Mouse (Mus musculus) limb, embryonic 14.5 days (tissue): Measurements from ENCODE around the gene Parvb. TPM values are rescaled to one million over a fixed set of nuclear protein-coding genes. Genes with fewer than 3 reads are reported as not detected.

ENCODE experiments used
- ATAC-seq: fragments of 200-750 bp; cut with Nextera tagmentation; 2 replicates; pipeline ENCODE4 v1.8.0; 2017; ENCODE audit warnings: low read depth, moderate number of reproducible peaks, moderate TSS enrichment; ENCODE audit not compliant: low FRiP score
- DNase-seq: peaks from one replicate; pipeline ENCODE4 v3.0.0-alpha.2; 2015; ENCODE audit warnings: low spot score
- H3K27ac ChIP-seq: fragments of 300-500 bp; sonication (generic); replicated peaks from 2 replicates; pipeline ENCODE4 v1.5.1; 2014; ENCODE audit warnings: low read depth, mild to moderate bottlenecking, low read length, moderate library complexity, mixed read lengths
- H3K27me3 ChIP-seq: fragments of 300-500 bp; sonication (generic); 2 replicates; pipeline ENCODE4 v1.6.1; 2014; ENCODE audit warnings: low read length, mixed read lengths; ENCODE audit not compliant: control insufficient read depth, insufficient read depth
- H3K36me3 ChIP-seq: fragments of 300-500 bp; sonication (generic); 2 replicates; pipeline ENCODE4 v1.6.1; 2014; ENCODE audit warnings: mild to moderate bottlenecking, low read length, moderate library complexity, mixed read lengths; ENCODE audit not compliant: control insufficient read depth, insufficient read depth
- H3K4me1 ChIP-seq: fragments of 300-500 bp; sonication (generic); 2 replicates; pipeline ENCODE4 v1.6.1; 2014; ENCODE audit warnings: antibody characterized with exemption, low read length, mixed read lengths; ENCODE audit not compliant: control insufficient read depth, insufficient read depth
- H3K4me2 ChIP-seq: fragments of 300-500 bp; sonication (generic); replicated peaks from 2 replicates; pipeline ENCODE4 v1.6.1; 2014; ENCODE audit warnings: low read depth, mild to moderate bottlenecking, low read length, moderate library complexity; ENCODE audit not compliant: severe bottlenecking
- H3K4me3 ChIP-seq: fragments of 300-500 bp; sonication (generic); replicated peaks from 2 replicates; pipeline ENCODE4 v1.5.1; 2014; ENCODE audit warnings: low read length
- H3K9ac ChIP-seq: fragments of 300-500 bp; sonication (generic); 2 replicates; pipeline ENCODE4 v1.6.1; 2014; ENCODE audit warnings: mild to moderate bottlenecking, low read depth, low read length, moderate library complexity; ENCODE audit not compliant: severe bottlenecking
- H3K9me3 ChIP-seq: fragments of 300-500 bp; sonication (generic); 2 replicates; pipeline ENCODE4 v1.6.1; 2016; ENCODE audit warnings: low read length; ENCODE audit not compliant: control insufficient read depth
- POLR2A ChIP-seq: fragments of 200-500 bp; IDR thresholded peaks from 2 replicates; pipeline ENCODE4 v1.8.0; 2012; ENCODE audit warnings: inconsistent platforms, mild to moderate bottlenecking, moderate library complexity, borderline replicate concordance; ENCODE audit not compliant: insufficient read depth, insufficient read length; ENCODE audit errors: extremely low read depth
- WGBS: fragments of 180-500 bp; shearing (Covaris S2); extraction: QIAGEN DNeasy Blood & Tissue Kit; methylation state at CpG from one replicate; pipeline ENCODE4 v1.1.7; 2014; 5-methylcytosine and 5-hydroxymethylcytosine counted together
- polyA plus RNA-seq, 2 experiments: library from polyadenylated mRNA; depleted of rRNA in 1 of 2; stranded (reverse) in 1 of 2; unstranded in 1 of 2; fragments of >200 nt; fragmentation: Nextera tagmentation in 1 of 2; extraction: Ambion mirVana in 1 of 2; gene quantifications; 2 replicates each; pipeline versions ENCODE4 v1.2.1 to v1.2.3; 2012 to 2014

Parvb gene
- polyA plus RNA-seq, 2 experiments = 2.4 to 13.5 TPM

DNA sequence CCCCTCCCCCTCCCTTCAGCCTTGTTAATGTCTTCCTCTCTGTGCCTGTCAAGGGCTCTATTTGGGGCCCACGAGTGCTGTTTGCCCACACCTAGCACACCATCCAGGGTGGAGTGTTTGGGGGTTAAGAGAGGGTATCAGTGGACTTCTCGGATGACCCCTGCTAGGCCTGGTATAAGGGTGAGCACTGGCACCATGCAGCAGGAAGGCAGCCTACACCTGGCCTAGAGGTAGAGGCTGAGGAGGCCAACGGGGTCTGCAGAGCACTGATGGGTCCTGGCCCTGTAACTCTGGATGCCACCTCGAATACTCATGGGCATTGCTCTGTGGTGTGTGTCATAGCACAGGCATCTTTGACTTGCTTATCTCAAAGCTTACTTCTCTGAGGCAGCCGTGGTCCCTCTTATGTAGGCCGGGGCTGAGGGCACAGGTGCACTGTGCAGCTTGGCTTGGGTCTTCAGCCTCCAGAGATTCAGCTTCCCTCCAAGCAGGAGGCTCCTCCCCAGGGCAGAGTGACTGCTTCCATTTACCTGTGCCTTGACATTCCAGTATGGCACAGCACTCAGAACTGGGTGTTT is 18.6 kb upstream of the Parvb start:
- H3K4me2 ChIP-seq = no peak overlapping the region
- no peak for TF ChIP-seq POLR2A
- no peak for ATAC-seq
- peaks cover 53% of the 10 kb centered on the region for H3K36me3 ChIP-seq
- no peak overlapping the region for H3K9ac ChIP-seq
- H3K27me3 ChIP-seq = no peaks in the 10 kb centered on the region
- 90% methylated on average over 6 of the region's 6 CpGs for WGBS
- DNase-seq = no peak
- H3K4me3 ChIP-seq = no peak overlapping the region
- no peaks in the 10 kb centered on the region for H3K9me3 ChIP-seq
- H3K4me1 ChIP-seq = peaks cover 9% of the 10 kb centered on the region
- no peak overlapping the region for H3K27ac ChIP-seq

DNA sequence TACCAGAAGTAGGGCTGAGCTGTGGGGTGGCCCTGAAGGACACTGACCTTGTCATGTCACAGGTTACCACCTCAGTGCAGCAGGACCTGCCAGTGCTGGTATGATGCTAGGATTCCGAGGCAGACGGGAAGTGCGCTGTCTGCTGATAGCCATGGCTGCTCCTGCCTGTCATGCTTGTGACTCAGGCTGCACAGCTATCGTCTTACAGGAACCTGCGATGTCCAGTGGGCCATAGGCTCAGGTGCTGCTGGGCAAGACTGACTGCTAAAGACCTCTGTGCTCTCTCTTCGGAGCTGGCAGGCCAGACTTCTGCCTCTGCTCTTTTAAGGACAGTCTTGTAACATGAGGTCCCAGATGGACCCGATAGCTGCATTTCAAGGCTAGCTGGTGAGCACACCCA is 17.4 kb upstream of the Parvb start:
- Histone ChIP-seq H3K36me3 (peaks cover 44% of the 10 kb centered on the region), H3K4me3 (no peak overlapping the region), H3K4me1 (peaks cover 16% of the 10 kb centered on the region), H3K27me3 (no peaks in the 10 kb centered on the region), H3K4me2 (no peak overlapping the region), H3K27ac (no peak overlapping the region), H3K9me3 (no peaks in the 10 kb centered on the region), H3K9ac (no peak overlapping the region)
- ATAC-seq (no peak), DNase-seq (no peak)
- 74% methylated on average over 7 of the region's 7 CpGs for WGBS
- no peak for TF ChIP-seq POLR2A

DNA sequence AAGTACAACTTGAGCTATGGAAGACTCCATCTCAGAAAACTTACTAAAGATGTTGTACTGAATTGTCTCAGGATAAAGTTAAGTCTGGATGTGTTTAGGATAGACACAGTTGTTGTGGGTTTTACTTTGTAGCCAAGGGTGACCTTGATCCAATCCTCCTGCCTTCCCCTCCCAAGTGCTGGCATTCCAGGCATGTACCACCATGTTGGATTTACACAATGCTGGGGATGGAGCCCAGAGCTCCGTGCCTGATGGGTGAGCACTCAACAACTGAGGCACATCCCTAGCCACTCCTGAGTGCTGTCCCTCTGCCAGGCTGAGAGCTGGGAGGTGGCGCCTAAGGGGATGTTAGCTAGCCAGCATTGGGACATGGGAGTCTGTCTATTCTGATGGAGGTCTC is 16.6 kb upstream of the Parvb start:
- no peak overlapping the region for H3K27ac ChIP-seq
- H3K4me3 ChIP-seq = no peak overlapping the region
- peaks cover 37% of the 10 kb centered on the region for H3K36me3 ChIP-seq
- peaks cover 16% of the 10 kb centered on the region for H3K4me1 ChIP-seq
- H3K9ac ChIP-seq = no peak overlapping the region
- no peak overlapping the region for H3K4me2 ChIP-seq
- DNase-seq (no peak), ATAC-seq (no peak)
- H3K9me3 ChIP-seq = no peaks in the 10 kb centered on the region
- no peak for TF ChIP-seq POLR2A
- H3K27me3 ChIP-seq = no peaks in the 10 kb centered on the region
- WGBS = 83% methylated on average over 2 of the region's 2 CpGs

DNA sequence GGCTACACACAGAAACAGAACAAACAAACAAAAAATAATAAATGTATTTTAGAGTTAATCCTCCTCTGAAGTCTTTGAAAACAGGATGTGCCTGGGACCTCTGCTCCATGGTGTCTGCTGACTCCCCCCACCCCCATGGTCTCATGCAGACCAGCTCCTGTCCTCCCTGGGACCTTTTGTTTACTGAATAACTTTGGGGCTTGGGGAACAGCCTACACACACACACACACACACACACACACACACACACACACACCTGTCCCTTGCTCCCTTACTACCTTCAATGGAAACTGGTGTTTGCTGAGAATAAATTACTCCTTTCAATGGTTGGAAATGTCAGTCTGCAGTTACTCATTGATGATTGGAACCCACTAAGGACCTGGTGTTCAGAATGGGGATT is 15.8 kb upstream of the Parvb start:
- H3K36me3 ChIP-seq = peaks cover 30% of the 10 kb centered on the region
- no peak overlapping the region for H3K27ac ChIP-seq
- no peaks in the 10 kb centered on the region for H3K9me3 ChIP-seq
- H3K4me1 ChIP-seq = peaks cover 16% of the 10 kb centered on the region
- no peak for TF ChIP-seq POLR2A
- H3K4me2 ChIP-seq = no peak overlapping the region
- H3K4me3 ChIP-seq = no peak overlapping the region
- DNase-seq = no peak
- no peak for ATAC-seq
- H3K9ac ChIP-seq = no peak overlapping the region
- no peaks in the 10 kb centered on the region for H3K27me3 ChIP-seq

DNA sequence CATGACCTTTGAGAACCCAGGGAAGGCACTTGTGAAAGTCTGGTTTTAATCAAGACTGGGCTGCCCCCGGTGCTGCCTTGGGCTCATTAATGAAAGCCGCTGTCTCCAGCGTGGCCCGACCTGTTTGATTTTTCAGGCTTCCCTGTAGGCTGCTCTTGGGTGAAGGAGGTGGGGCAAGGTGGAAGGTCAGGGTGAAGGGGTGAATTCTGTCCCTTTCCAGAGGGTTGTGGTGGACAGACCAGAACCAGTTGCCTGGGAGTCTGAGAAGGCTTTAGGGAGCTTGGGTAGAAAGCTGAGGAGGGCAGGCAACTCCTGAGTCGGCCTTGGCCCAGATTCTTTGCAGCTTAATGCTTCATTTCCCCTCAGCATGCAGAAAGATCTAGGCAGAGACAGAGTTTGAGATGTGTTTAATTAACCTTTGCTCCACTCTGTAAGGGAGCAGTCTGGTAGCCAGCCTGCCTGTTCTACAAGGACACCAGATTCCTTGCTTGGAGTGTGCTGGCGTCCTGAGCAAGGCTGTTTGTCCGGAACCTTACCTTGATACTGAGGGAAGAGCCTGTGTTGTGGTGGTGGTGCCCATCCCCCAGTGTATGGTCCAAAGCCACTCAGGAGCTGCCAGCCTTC is 15.3 kb upstream of the Parvb start:
- Histone ChIP-seq H3K9ac (no peak overlapping the region), H3K27ac (no peak overlapping the region)
- no peak for ATAC-seq

More for the DNA sequence above, 15.3 kb upstream of the Parvb start:
- 19% methylated on average over 7 of the region's 7 CpGs for WGBS
- H3K36me3 ChIP-seq = peaks cover 25% of the 10 kb centered on the region
- no peak overlapping the region for H3K4me2 ChIP-seq
- no peaks in the 10 kb centered on the region for H3K9me3 ChIP-seq
- no peak for TF ChIP-seq POLR2A
- no peak overlapping the region for H3K4me3 ChIP-seq
- H3K27me3 ChIP-seq = no peaks in the 10 kb centered on the region
- DNase-seq = no peak
- peaks cover 16% of the 10 kb centered on the region for H3K4me1 ChIP-seq
